Mouse (Mus musculus): ENCODE results near the gene Haus7. TPM values are rescaled to one million over a fixed set of nuclear protein-coding genes. Genes with fewer than 3 reads are reported as not detected.

Gene Haus7
- polyA plus RNA-seq, 1 experiment from 2014 or later: 59.9 TPM

GRCm38 (mm10) chrX:73480334-73480733, 21.5 kb upstream of the Haus7 start:
- Histone ChIP-seq H3K4me3 (no peak overlapping the region), H3K36me3 (no peaks in the 10 kb centered on the region), H3K4me1 (replicated peaks) (no peaks in the 10 kb centered on the region), H3K4me2 (no peak overlapping the region), H3K9me3 (no peaks in the 10 kb centered on the region), H3K9ac (no peak overlapping the region), H3K27me3 (no peaks in the 10 kb centered on the region), H3K27ac (replicated peaks) (no peak overlapping the region)
- ATAC-seq (ENCODE audit: low read depth): no peak
- 46% methylated on average over 2 of the region's 2 CpGs for WGBS

GRCm38 (mm10) chrX:73479656-73480055, 20.8 kb upstream of the Haus7 start:
- no peak overlapping the region for H3K9ac ChIP-seq
- no peaks in the 10 kb centered on the region for H3K9me3 ChIP-seq
- no peak for ATAC-seq (ENCODE audit: low read depth)
- H3K4me1 ChIP-seq (replicated peaks): no peaks in the 10 kb centered on the region
- no peak overlapping the region for H3K27ac ChIP-seq (replicated peaks)
- no peaks in the 10 kb centered on the region for H3K27me3 ChIP-seq
- H3K4me3 ChIP-seq: no peak overlapping the region
- H3K4me2 ChIP-seq: no peak overlapping the region
- H3K36me3 ChIP-seq: no peaks in the 10 kb centered on the region

GRCm38 (mm10) chrX:73477500-73477899, 18.7 kb upstream of the Haus7 start:
- ATAC-seq (ENCODE audit: low read depth): no peak
- WGBS: 81% methylated on average over 2 of the region's 2 CpGs
- no peak overlapping the region for H3K4me3 ChIP-seq

GRCm38 (mm10) chrX:73476621-73477020, 17.8 kb upstream of the Haus7 start:
- ATAC-seq (ENCODE audit: low read depth): no peak

More at GRCm38 (mm10) chrX:73477500-73477899, 18.7 kb upstream of the Haus7 start:
- Histone ChIP-seq H3K4me2 (no peak overlapping the region), H3K27me3 (no peaks in the 10 kb centered on the region), H3K9ac (no peak overlapping the region), H3K9me3 (no peaks in the 10 kb centered on the region), H3K27ac (replicated peaks) (no peak overlapping the region), H3K36me3 (no peaks in the 10 kb centered on the region), H3K4me1 (replicated peaks) (no peaks in the 10 kb centered on the region)

GRCm38 (mm10) chrX:73475658-73476256, 16.9 kb upstream of the Haus7 start:
- Histone ChIP-seq H3K4me1 (replicated peaks) (no peaks in the 10 kb centered on the region), H3K9ac (no peak overlapping the region), H3K4me2 (no peak overlapping the region), H3K27ac (replicated peaks) (no peak overlapping the region), H3K27me3 (no peaks in the 10 kb centered on the region), H3K36me3 (no peaks in the 10 kb centered on the region), H3K4me3 (no peak overlapping the region), H3K9me3 (no peaks in the 10 kb centered on the region)
- WGBS: 96% methylated on average over 1 of the region's 1 CpGs
- no peak for ATAC-seq (ENCODE audit: low read depth)

More at GRCm38 (mm10) chrX:73476621-73477020, 17.8 kb upstream of the Haus7 start:
- 77% methylated on average over 2 of the region's 2 CpGs for WGBS
- H3K9ac ChIP-seq: no peak overlapping the region
- no peaks in the 10 kb centered on the region for H3K36me3 ChIP-seq
- H3K4me1 ChIP-seq (replicated peaks): no peaks in the 10 kb centered on the region
- no peaks in the 10 kb centered on the region for H3K27me3 ChIP-seq
- no peak overlapping the region for H3K4me2 ChIP-seq
- no peak overlapping the region for H3K4me3 ChIP-seq
- no peak overlapping the region for H3K27ac ChIP-seq (replicated peaks)
- H3K9me3 ChIP-seq: no peaks in the 10 kb centered on the region

GRCm38 (mm10) chrX:73474340-73475165, 15.7 kb upstream of the Haus7 start:
- no peak overlapping the region for H3K4me3 ChIP-seq
- H3K9me3 ChIP-seq: no peaks in the 10 kb centered on the region
- H3K36me3 ChIP-seq: no peaks in the 10 kb centered on the region
- no peaks in the 10 kb centered on the region for H3K4me1 ChIP-seq (replicated peaks)
- H3K4me2 ChIP-seq: no peak overlapping the region
- H3K27me3 ChIP-seq: no peaks in the 10 kb centered on the region
- H3K9ac ChIP-seq: no peak overlapping the region
- 66% methylated on average over 12 of the region's 12 CpGs for WGBS
- H3K27ac ChIP-seq (replicated peaks): no peak overlapping the region
- ATAC-seq (ENCODE audit: low read depth): no peak

GRCm38 (mm10) chrX:73471764-73472163, 12.9 kb upstream of the Haus7 start:
- H3K9ac ChIP-seq: no peak overlapping the region
- no peaks in the 10 kb centered on the region for H3K36me3 ChIP-seq
- no peaks in the 10 kb centered on the region for H3K4me1 ChIP-seq (replicated peaks)
- H3K4me2 ChIP-seq: no peak overlapping the region
- ATAC-seq (ENCODE audit: low read depth): no peak
- no peak overlapping the region for H3K4me3 ChIP-seq
- no peaks in the 10 kb centered on the region for H3K9me3 ChIP-seq
- no peaks in the 10 kb centered on the region for H3K27me3 ChIP-seq
- WGBS: 91% methylated on average over 3 of the region's 3 CpGs
- no peak overlapping the region for H3K27ac ChIP-seq (replicated peaks)

- no peak overlapping the region for H3K9ac ChIP-seq
- ATAC-seq (ENCODE audit: low read depth): no peak
- WGBS: 88% methylated on average over 1 of the region's 1 CpGs
- H3K4me2 ChIP-seq: no peak overlapping the region
- H3K4me3 ChIP-seq: no peak overlapping the region
- no peaks in the 10 kb centered on the region for H3K9me3 ChIP-seq
- H3K27ac ChIP-seq (replicated peaks): no peak overlapping the region; the same call in 1 of the 2 replicates
- H3K27me3 ChIP-seq: no peaks in the 10 kb centered on the region
- H3K36me3 ChIP-seq: no peaks in the 10 kb centered on the region
- H3K4me1 ChIP-seq (replicated peaks): no peaks in the 10 kb centered on the region
Measured at GRCm38 (mm10) chrX:73468752-73469151, 9.9 kb upstream of the Haus7 start.

GRCm38 (mm10) chrX:73468330-73468729, 9.5 kb upstream of the Haus7 start:
- Histone ChIP-seq H3K27ac (replicated peaks) (no peak overlapping the region; the same call in 1 of the 2 replicates), H3K4me1 (replicated peaks) (no peaks in the 10 kb centered on the region), H3K9me3 (no peaks in the 10 kb centered on the region), H3K36me3 (no peaks in the 10 kb centered on the region), H3K4me2 (no peak overlapping the region), H3K4me3 (no peak overlapping the region), H3K9ac (no peak overlapping the region), H3K27me3 (no peaks in the 10 kb centered on the region)
- no peak for ATAC-seq (ENCODE audit: low read depth)
- WGBS: 81% methylated on average over 3 of the region's 3 CpGs

GRCm38 (mm10) chrX:73467446-73468241, 8.8 kb upstream of the Haus7 start:
- H3K27me3 ChIP-seq: no peaks in the 10 kb centered on the region
- no peaks in the 10 kb centered on the region for H3K36me3 ChIP-seq
- no peak overlapping the region for H3K9ac ChIP-seq
- no peaks in the 10 kb centered on the region for H3K9me3 ChIP-seq
- peak overlapping the region; percentile 38 for H3K27ac ChIP-seq (replicated peaks)
- H3K4me1 ChIP-seq (replicated peaks): no peaks in the 10 kb centered on the region
- 63% methylated on average over 5 of the region's 5 CpGs for WGBS
- H3K4me3 ChIP-seq: no peak overlapping the region
- H3K4me2 ChIP-seq: no peak overlapping the region
- no peak for ATAC-seq (ENCODE audit: low read depth)

- Histone ChIP-seq H3K4me1 (replicated peaks) (no peaks in the 10 kb centered on the region), H3K9ac (no peak overlapping the region), H3K9me3 (no peaks in the 10 kb centered on the region), H3K4me2 (no peak overlapping the region), H3K36me3 (no peaks in the 10 kb centered on the region), H3K4me3 (no peak overlapping the region), H3K27ac (replicated peaks) (no peak overlapping the region), H3K27me3 (no peaks in the 10 kb centered on the region)
- 77% methylated on average over 9 of the region's 9 CpGs for WGBS
- ATAC-seq (ENCODE audit: low read depth): no peak
Measured at GRCm38 (mm10) chrX:73465483-73466186, 6.8 kb upstream of the Haus7 start.

GRCm38 (mm10) chrX:73460792-73461191, 1.9 kb upstream of the Haus7 start:
- Histone ChIP-seq H3K4me1 (replicated peaks) (peaks cover 11% of the 10 kb centered on the region), H3K9me3 (no peaks in the 10 kb centered on the region), H3K4me2 (no peak overlapping the region), H3K27me3 (no peaks in the 10 kb centered on the region), H3K4me3 (no peak overlapping the region), H3K9ac (no peak overlapping the region), H3K27ac (replicated peaks) (no peak overlapping the region), H3K36me3 (no peaks in the 10 kb centered on the region)
- ATAC-seq (ENCODE audit: low read depth): no peak
- WGBS: 79% methylated on average over 4 of the region's 4 CpGs

All from neural tube, embryonic 13.5 days (tissue).